ENCODE assay signal across 1 mouse cellular context in genomic region chr16:32371351-32371750, GRCm38 (mm10).
TF ChIP-seq lines count a peak whose summit lies in the region.

No protein-coding gene starts in this region.

TF ChIP-seq in MEL, 35 proteins besides CTCF, POLR2A, EP300 and RAD21 (continued from another document):
- peak; percentile 83 for TF ChIP-seq SMC3 (IDR thresholded peaks at IDR 0.05; ENCODE audit: low read depth, low read length)
- no peak for TF ChIP-seq E2F4 (IDR thresholded peaks at IDR 0.05; ENCODE audit: borderline replicate concordance, low read depth, low read length)
- no peak for TF ChIP-seq ETS1 (IDR thresholded peaks at IDR 0.05; ENCODE audit: low read depth, low read length)
- peak; percentile 64 for TF ChIP-seq ZC3H11A (IDR thresholded peaks at IDR 0.05; ENCODE audit: low read depth, low read length)
- no peak for TF ChIP-seq ELF1 (IDR thresholded peaks at IDR 0.05; ENCODE audit: low read depth, low read length)
- no peak for TF ChIP-seq MAX (IDR thresholded peaks at IDR 0.05; ENCODE audit: low read length)
